Mouse (Mus musculus): Measurements from ENCODE around the gene Paqr8.
"Not testable (repeated sequence)": the region's sequence is repeated elsewhere in the genome, so short reads cannot be mapped to it uniquely, and the experiment has no call there.

Paqr8 gene

GRCm38 (mm10) chr1:20912115-20912514, 21.7 kb downstream of the Paqr8 start:
- no peak for DNase-seq (ENCODE audit: low read depth)

GRCm38 (mm10) chr1:20912527-20913171, 22.2 kb downstream of the Paqr8 start:
- peak; percentile 45 for DNase-seq (ENCODE audit: low read depth)

- no peak for DNase-seq (ENCODE audit: low read depth)
Observed at GRCm38 (mm10) chr1:20914769-20915168, 24.4 kb downstream of the Paqr8 start.

- no peak for DNase-seq (ENCODE audit: low read depth)
Observed at GRCm38 (mm10) chr1:20915608-20916007, 25.2 kb downstream of the Paqr8 start.

- DNase-seq (ENCODE audit: low read depth): no peak
Observed at GRCm38 (mm10) chr1:20917496-20918050, 27.2 kb downstream of the Paqr8 start.

GRCm38 (mm10) chr1:20919728-20920127, 29.3 kb downstream of the Paqr8 start:
- DNase-seq (ENCODE audit: low read depth): no peak

GRCm38 (mm10) chr1:20921081-20921528, 30.7 kb downstream of the Paqr8 start:
- no peak for DNase-seq (ENCODE audit: low read depth)

GRCm38 (mm10) chr1:20922612-20923399, 32.4 kb downstream of the Paqr8 start:
- DNase-seq (ENCODE audit: low read depth): no peak

GRCm38 (mm10) chr1:20925324-20925723, 34.9 kb downstream of the Paqr8 start:
- DNase-seq (ENCODE audit: low read depth): not testable (repeated sequence)

GRCm38 (mm10) chr1:20925926-20926325, 35.5 kb downstream of the Paqr8 start:
- peak; percentile 35 for DNase-seq (ENCODE audit: low read depth)

- peak; percentile 31 for DNase-seq (ENCODE audit: low read depth)
Observed at GRCm38 (mm10) chr1:20926376-20926775, 36.0 kb downstream of the Paqr8 start.

GRCm38 (mm10) chr1:20928487-20928886, 38.1 kb downstream of the Paqr8 start:
- DNase-seq (ENCODE audit: low read depth): peak; percentile 93

- peak; percentile 84 for DNase-seq (ENCODE audit: low read depth)
Observed at GRCm38 (mm10) chr1:20933457-20933856, 43.1 kb downstream of the Paqr8 start.

GRCm38 (mm10) chr1:20935106-20935505, 44.7 kb downstream of the Paqr8 start:
- DNase-seq (ENCODE audit: low read depth): peak; percentile 32

GRCm38 (mm10) chr1:20939046-20939445, 48.6 kb downstream of the Paqr8 start:
- DNase-seq (ENCODE audit: low read depth): peak; percentile 72

GRCm38 (mm10) chr1:20940151-20940550, 49.7 kb downstream of the Paqr8 start:
- no peak for DNase-seq (ENCODE audit: low read depth)

GRCm38 (mm10) chr1:20941322-20941721, 50.9 kb downstream of the Paqr8 start:
- no peak for DNase-seq (ENCODE audit: low read depth)

GRCm38 (mm10) chr1:20941857-20942256, 51.5 kb downstream of the Paqr8 start:
- no peak for DNase-seq (ENCODE audit: low read depth)

- DNase-seq (ENCODE audit: low read depth): peak; percentile 35
Observed at GRCm38 (mm10) chr1:20943016-20943415, 52.6 kb downstream of the Paqr8 start.

- DNase-seq (ENCODE audit: low read depth): no peak
Observed at GRCm38 (mm10) chr1:20951300-20951763, 60.9 kb downstream of the Paqr8 start, which contains the start of gene Efhc1. Gene Efhc1, plus strand, starts transcription at chr1:20951626.

GRCm38 (mm10) chr1:20951799-20952198, 61.4 kb downstream of the Paqr8 start:
- no peak for DNase-seq (ENCODE audit: low read depth)

GRCm38 (mm10) chr1:20954876-20955275, 64.5 kb downstream of the Paqr8 start:
- no peak for DNase-seq (ENCODE audit: low read depth)

- no peak for DNase-seq (ENCODE audit: low read depth)
Observed at GRCm38 (mm10) chr1:20969642-20970041, 79.2 kb downstream of the Paqr8 start.
